Mouse (Mus musculus) thymus, adult 2 months (tissue): ENCODE results near the gene Lrig3.

Source experiments
- CTCF ChIP-seq: fragments of 200-500 bp; IDR thresholded peaks from 2 replicates; pipeline ENCODE4 v1.5.1; 2012; ENCODE audit warnings: mild to moderate bottlenecking, control low read depth, low read length, moderate library complexity, borderline replicate concordance; ENCODE audit not compliant: control insufficient read depth, poor library complexity, insufficient read depth; ENCODE audit errors: extremely low read depth
- POLR2A ChIP-seq: fragments of 200-500 bp; IDR thresholded peaks from 2 replicates; pipeline ENCODE4 v1.6.1; 2012; ENCODE audit warnings: mild to moderate bottlenecking, low read length, control low read depth, moderate library complexity; ENCODE audit not compliant: control insufficient read depth, poor library complexity, insufficient read depth; ENCODE audit errors: extremely low read depth

DNA sequence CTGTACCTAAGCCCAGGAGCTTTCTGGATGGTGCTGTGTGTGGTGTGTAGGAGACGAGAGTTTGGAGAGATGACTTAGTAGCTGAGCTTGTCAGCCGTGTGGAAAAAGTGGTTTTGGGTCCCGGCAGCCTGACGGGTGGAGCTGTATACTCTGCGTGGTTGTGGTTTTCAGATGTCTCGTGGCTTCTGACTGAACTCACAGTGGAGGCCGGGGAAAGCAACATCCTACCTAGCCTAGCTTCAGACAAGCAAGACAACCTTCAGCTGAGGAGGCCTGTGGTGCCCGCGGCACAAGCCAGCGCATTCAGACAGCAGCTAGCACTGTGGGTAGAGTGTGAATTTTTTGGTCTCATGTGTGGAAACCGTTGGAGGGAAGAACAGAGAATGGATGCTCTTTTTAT is 47.7 kb downstream of the Lrig3 start:
- TF ChIP-seq CTCF (no peak), POLR2A (no peak)
